Comparison of ENCODE assay signal across 14 mouse cellular contexts in genomic region chr9:23693442-23693829, GRCm38 (mm10).
"Had no signal": no experiment of that assay in that cellular context is flagged by ENCODE, and none has a peak within 500 bp of the region (broad histone marks: within the 10 kb centered on the region; RNA-seq: fewer than 3 reads in every experiment).

No protein-coding gene starts in this region.

- H3K4me3 ChIP-seq: midbrain, embryonic 10.5 days; midbrain, embryonic 12.5 days; midbrain, embryonic 15.5 days; neural tube, embryonic 12.5 days; stomach, embryonic 15.5 days had no signal

- DNase-seq: lung, adult 18-20 months; lung, embryonic 14.5 days; lung, postnatal 10 days; lung, postnatal 4 days; right cerebral cortex, postnatal 14 days; thymus, adult 2 months; thymus, postnatal 25 days; thymus, postnatal 4 days had no signal

- ATAC-seq: midbrain, embryonic 15.5 days had no signal

- H3K27ac ChIP-seq: midbrain, embryonic 10.5 days; midbrain, embryonic 12.5 days; midbrain, embryonic 15.5 days; neural tube, embryonic 12.5 days; stomach, embryonic 15.5 days; stomach, postnatal 0 days had no signal

- H3K9ac ChIP-seq: lung, embryonic 14.5 days; midbrain, embryonic 12.5 days; midbrain, embryonic 15.5 days; neural tube, embryonic 12.5 days; stomach, embryonic 15.5 days had no signal

- H3K4me1 ChIP-seq: midbrain, embryonic 10.5 days; midbrain, embryonic 12.5 days; midbrain, embryonic 15.5 days; neural tube, embryonic 12.5 days; stomach, embryonic 15.5 days had no signal

- H3K36me3 ChIP-seq: midbrain, embryonic 10.5 days; midbrain, embryonic 12.5 days; midbrain, embryonic 15.5 days; neural tube, embryonic 12.5 days; stomach, embryonic 15.5 days had no signal

- H3K4me2 ChIP-seq: lung, embryonic 14.5 days; midbrain, embryonic 12.5 days; midbrain, embryonic 15.5 days; neural tube, embryonic 12.5 days; stomach, embryonic 15.5 days had no signal

- H3K9me3 ChIP-seq: midbrain, embryonic 10.5 days; midbrain, embryonic 12.5 days; midbrain, embryonic 15.5 days; neural tube, embryonic 12.5 days; stomach, embryonic 15.5 days had no signal

- H3K27me3 ChIP-seq: midbrain, embryonic 12.5 days; midbrain, embryonic 15.5 days; neural tube, embryonic 12.5 days; stomach, embryonic 15.5 days had no signal
